ENCODE assay signal across 11 mouse cellular contexts in genomic region chr11:44229996-44230395, GRCm38 (mm10).
A peak's percentile ranks its signal among the peaks of the same experiment; 100 is the strongest.
DNase-seq lines count a peak whose midpoint lies in the region; ATAC-seq and TF ChIP-seq lines count a peak whose summit lies in the region.
"Had no signal": no experiment of that assay in that cellular context is flagged by ENCODE, and none has a peak within 500 bp of the region (broad histone marks: within the 10 kb centered on the region; RNA-seq: fewer than 3 reads in every experiment).

No protein-coding gene starts in this region.

- DNase-seq in cerebellum, adult 2 months, result peak; percentile 9 to 26
- no peak for DNase-seq in cerebellum, adult 18-20 months
- DNase-seq in left cerebral cortex, adult 18-20 months (ENCODE audit: low spot score in 2 of 2), result peak; percentile 46 to 72
- no peak for DNase-seq in left cerebral cortex, adult 11 months (ENCODE audit: low spot score)
- peak; percentile 39 to 59 for DNase-seq in layer of hippocampus, postnatal 36 days
- peak; percentile 27 for DNase-seq in skeletal muscle tissue, adult 2 months (ENCODE audit: low read depth, low spot score)
- DNase-seq in Muller cell, postnatal 12 days (ENCODE audit: inconsistent ontology term), result no peak

- H3K27me3 ChIP-seq in cerebellum, adult 2 months (ENCODE audit: control insufficient read depth, insufficient read depth, low read length), result no peaks in the 10 kb centered on the region
- H3K27me3 ChIP-seq: embryonic facial prominence, embryonic 15.5 days; limb, embryonic 12.5 days had no signal

- TF ChIP-seq POLR2A in cerebellum, adult 2 months (IDR thresholded peaks at IDR 0.05; ENCODE audit: borderline replicate concordance, insufficient read depth, low read length), result no peak

- H3K4me3 ChIP-seq in cerebellum, adult 2 months (replicated peaks; ENCODE audit: insufficient read depth, low read depth, low read length), result no peak overlapping the region
- H3K4me3 ChIP-seq: embryonic facial prominence, embryonic 15.5 days; heart, adult 2 months; limb, embryonic 12.5 days had no signal

- H3K27ac ChIP-seq in cerebellum, adult 2 months (ENCODE audit: insufficient read depth, low read length), result no peak overlapping the region
- H3K27ac ChIP-seq: embryonic facial prominence, embryonic 15.5 days; heart, adult 2 months; limb, embryonic 12.5 days had no signal

- H3K4me1 ChIP-seq in cerebellum, adult 2 months (ENCODE audit: control insufficient read depth, insufficient read depth, low read length), result no peaks in the 10 kb centered on the region
- H3K4me1 ChIP-seq: embryonic facial prominence, embryonic 15.5 days; limb, embryonic 12.5 days had no signal

- WGBS in cerebellum, adult 2 months, result 10% methylated on average over 5 of the region's 5 CpGs

- TF ChIP-seq CTCF in cerebellum, adult 2 months (IDR thresholded peaks at IDR 0.05; ENCODE audit: borderline replicate concordance, insufficient read depth, low read depth, low read length), result no peak

- no peak for ATAC-seq in CD4-positive, CD25-positive, alpha-beta regulatory T cell, adult 4 months

Comparison
In these comparisons a context has a peak if more than half of its experiments do, and no peak if none do; other contexts are left out.
1. DNase-seq: peak in cerebellum, adult 2 months (2 of 2), left cerebral cortex, adult 18-20 months (2 of 2), layer of hippocampus, postnatal 36 days (2 of 2) and skeletal muscle tissue, adult 2 months (single experiment); none in cerebellum, adult 18-20 months (0 of 2), left cerebral cortex, adult 11 months (single experiment) and Muller cell, postnatal 12 days (single experiment).